Mouse (Mus musculus) liver, embryonic 15.5 days (tissue): Measurements from ENCODE around the gene Gm49673. TPM values are rescaled to one million over a fixed set of nuclear protein-coding genes. Genes with fewer than 3 reads are reported as not detected.
A peak's percentile ranks its signal among the peaks of the same experiment; 100 is the strongest.
"Not testable (repeated sequence)": the region's sequence is repeated elsewhere in the genome, so short reads cannot be mapped to it uniquely, and the experiment has no call there.

ENCODE experiments used
- ATAC-seq: fragments of 200-750 bp; cut with Nextera tagmentation; 2 replicates; pipeline ENCODE4 v1.8.0; 2017; ENCODE audit warnings: moderate number of reproducible peaks, mild to moderate bottlenecking, moderate library complexity; ENCODE audit not compliant: insufficient read depth
- H3K27ac ChIP-seq: fragments of 300-500 bp; sonication (generic); replicated peaks from 2 replicates; pipeline ENCODE4 v1.5.1; 2015; ENCODE audit warnings: mild to moderate bottlenecking, inconsistent platforms
- H3K27me3 ChIP-seq: fragments of 300-500 bp; sonication (generic); 2 replicates; pipeline ENCODE4 v1.6.1; 2015; ENCODE audit warnings: mild to moderate bottlenecking, inconsistent platforms
- H3K36me3 ChIP-seq: fragments of 300-500 bp; sonication (generic); replicated peaks from 2 replicates; pipeline ENCODE4 v1.6.1; 2015; ENCODE audit warnings: moderate library complexity, mild to moderate bottlenecking, inconsistent platforms
- H3K4me1 ChIP-seq: fragments of 300-500 bp; sonication (generic); replicated peaks from 2 replicates; pipeline ENCODE4 v1.6.1; 2015; ENCODE audit warnings: inconsistent platforms
- H3K4me2 ChIP-seq: fragments of 300-500 bp; sonication (generic); 2 replicates; pipeline ENCODE4 v1.6.1; 2015; ENCODE audit warnings: moderate library complexity, mild to moderate bottlenecking, inconsistent platforms
- H3K4me3 ChIP-seq: fragments of 300-500 bp; sonication (generic); replicated peaks from 2 replicates; pipeline ENCODE4 v1.5.1; 2015; ENCODE audit warnings: mild to moderate bottlenecking, inconsistent platforms
- H3K9ac ChIP-seq: fragments of 300-500 bp; sonication (generic); 2 replicates; pipeline ENCODE4 v1.6.1; 2015; ENCODE audit warnings: moderate library complexity, mild to moderate bottlenecking, inconsistent platforms
- H3K9me3 ChIP-seq: fragments of 300-500 bp; sonication (generic); replicated peaks from 2 replicates; pipeline ENCODE4 v1.6.1; 2016; ENCODE audit warnings: inconsistent platforms
- WGBS: fragments of 180-500 bp; shearing (Covaris S2); methylation state at CpG from one replicate; pipeline ENCODE4 v1.1.7; 2015; ENCODE audit warnings: mixed read lengths; ENCODE audit not compliant: insufficient replicate concordance; 5-methylcytosine and 5-hydroxymethylcytosine counted together
- polyA plus RNA-seq: library from polyadenylated mRNA; unstranded; fragments of >200 nt; fragmentation: Nextera tagmentation; extraction: Ambion mirVana; gene quantifications from 2 replicates; pipeline ENCODE4 v1.2.1, GENCODE M21; 2015

The Gm49673 gene
- polyA plus RNA-seq, 1 experiment from 2014 or later = not detected

GRCm38 (mm10) chr17:8165608-8165945 is 18.0 kb upstream of the Gm49673 start:
- Histone ChIP-seq H3K27ac (0 out of 2 replicates have a peak overlapping the region, but pooled peaks have one; percentile 59), H3K4me3 (peak overlapping the region; percentile 65), H3K4me2 (peak overlapping the region; percentile 56), H3K36me3 (peaks cover 19% of the 10 kb centered on the region), H3K9ac (peak overlapping the region; percentile 60; the same call in 1 of the 2 replicates)
- H3K9me3 ChIP-seq, H3K27me3 ChIP-seq, H3K4me1 ChIP-seq: not testable (repeated sequence)
- peak; percentile 42; the same call in 1 of the 2 replicates for ATAC-seq
- 0% methylated on average over 39 of the region's 42 CpGs for WGBS

DNA sequence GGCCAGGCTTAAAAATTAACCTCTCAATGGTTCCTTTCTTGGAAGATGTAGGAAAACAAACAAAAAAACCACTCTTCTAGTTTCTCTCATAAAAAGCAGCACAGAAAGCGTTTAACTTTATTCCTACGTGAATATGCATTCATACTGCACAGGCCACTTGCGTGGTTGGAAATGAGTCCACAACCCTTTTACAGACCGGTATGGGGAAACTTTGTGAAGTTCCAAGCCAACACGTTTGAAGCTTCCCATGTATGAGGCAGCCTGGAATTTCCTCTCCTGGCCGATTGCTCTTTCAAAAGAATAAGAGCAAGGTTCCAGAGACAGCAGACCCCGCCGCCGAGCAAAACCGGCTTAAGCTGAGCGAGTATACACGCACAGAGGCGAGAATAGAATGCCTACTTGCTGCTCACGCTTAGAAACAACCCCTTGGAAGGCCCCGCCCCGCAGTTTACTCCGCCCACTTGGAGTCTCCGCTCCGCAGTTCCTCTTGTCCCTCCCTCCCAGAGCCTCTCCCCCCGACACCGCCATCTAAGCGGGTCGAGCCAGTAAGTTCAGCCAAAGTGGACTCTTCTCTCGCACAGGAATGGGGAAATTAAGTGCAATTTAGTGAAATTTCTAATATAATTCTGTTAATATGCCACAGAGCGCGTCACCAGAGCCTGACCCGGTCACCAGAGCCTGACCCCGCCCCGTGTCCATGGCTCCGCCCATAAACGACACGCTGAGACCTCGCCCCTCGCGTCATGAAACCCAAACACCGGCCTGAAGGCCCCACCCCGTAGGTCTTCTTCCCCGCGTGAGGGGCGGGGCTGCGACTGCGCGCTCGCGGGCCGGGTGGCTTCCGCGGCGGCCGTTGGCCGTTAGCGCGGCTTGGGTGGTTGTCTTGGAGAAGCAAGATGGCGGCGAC is 17.4 kb upstream of the Gm49673 start, which contains the start of gene Fgfr1op:
TSS of gene Fgfr1op (plus strand) at position 801 of the 907 bp plus-strand sequence.
- Histone ChIP-seq H3K9ac (peak within 1 kb of the TSS; percentile 60; the same call in 1 of the 2 replicates), H3K4me3 (peak within 1 kb of the TSS; percentile 65), H3K36me3 (peaks cover 13% of the 10 kb centered on the region), H3K27ac (0 out of 2 replicates have a peak within 1 kb of the TSS, but pooled peaks have one; percentile 59), H3K4me2 (peak within 1 kb of the TSS; percentile 58)
- H3K4me1 ChIP-seq, H3K27me3 ChIP-seq, H3K9me3 ChIP-seq: not testable (repeated sequence)
- 1% methylated on average over 17 of the region's 55 CpGs for WGBS
- ATAC-seq = peak; percentile 97

DNA sequence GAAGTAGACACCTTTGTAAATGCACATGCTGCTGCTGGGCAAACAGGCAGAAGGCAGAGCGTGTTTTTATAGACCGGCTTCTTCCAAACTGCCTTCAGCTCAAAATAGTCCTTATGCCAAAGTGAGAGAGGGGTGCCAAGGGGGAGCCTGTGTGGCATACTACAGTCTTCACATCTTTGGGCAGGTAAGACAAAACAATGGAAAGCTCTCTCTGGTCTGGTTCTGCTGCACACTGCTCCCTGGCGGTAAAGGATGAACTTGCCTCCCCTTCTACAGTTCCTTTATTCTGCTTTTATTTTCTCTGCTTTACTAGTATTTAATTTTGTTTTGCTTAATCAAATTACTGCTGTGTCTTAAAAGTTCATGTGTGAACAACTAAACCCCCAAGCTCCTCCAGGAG is 13.4 kb upstream of the Gm49673 start:
- WGBS = 50% methylated on average over 3 of the region's 3 CpGs
- not testable (repeated sequence) for H3K4me3 ChIP-seq

GRCm38 (mm10) chr17:8158627-8159026 is 11.0 kb upstream of the Gm49673 start:
- H3K4me1 ChIP-seq, H3K36me3 ChIP-seq, H3K9me3 ChIP-seq, H3K27me3 ChIP-seq, H3K4me3 ChIP-seq, H3K4me2 ChIP-seq, H3K9ac ChIP-seq, H3K27ac ChIP-seq: not testable (repeated sequence)
- 0 out of 2 replicates have a peak, but pooled peaks have one; percentile 19 for ATAC-seq
- no CpG with 5 or more reads among the region's 1 CpGs for WGBS

More for the DNA sequence above, 13.4 kb upstream of the Gm49673 start:
- ATAC-seq, H3K27ac ChIP-seq, H3K36me3 ChIP-seq, H3K27me3 ChIP-seq, H3K4me2 ChIP-seq, H3K9me3 ChIP-seq, H3K4me1 ChIP-seq, H3K9ac ChIP-seq: not testable (repeated sequence)

- not testable (repeated sequence) for H3K4me2 ChIP-seq, H3K9ac ChIP-seq, H3K4me3 ChIP-seq, H3K36me3 ChIP-seq, H3K27ac ChIP-seq, H3K9me3 ChIP-seq, H3K27me3 ChIP-seq, H3K4me1 ChIP-seq, ATAC-seq
- 89% methylated on average over 1 of the region's 8 CpGs for WGBS
These were observed 8.4 kb upstream of the Gm49673 start for GRCm38 (mm10) chr17:8155982-8156381.

DNA sequence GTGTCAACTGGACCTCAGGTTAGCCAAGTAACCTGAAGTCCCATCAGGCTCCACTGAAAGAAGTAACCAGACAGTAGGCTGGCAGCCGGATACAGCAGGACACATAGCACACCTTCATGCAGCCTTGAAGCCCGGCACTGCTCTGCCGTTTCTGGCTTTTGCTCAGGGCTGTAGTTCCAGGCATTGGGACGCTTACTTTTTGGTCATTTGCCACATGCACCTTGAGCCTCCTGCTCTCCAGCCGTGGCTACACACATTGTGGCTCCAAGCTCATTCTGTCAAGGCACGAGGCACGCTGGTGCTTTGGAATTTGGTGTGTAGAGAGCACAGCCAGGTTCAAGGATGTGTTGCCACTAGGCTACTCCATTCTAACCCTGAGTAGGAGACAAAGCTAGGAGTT is 7.4 kb upstream of the Gm49673 start:
- ATAC-seq, H3K36me3 ChIP-seq, H3K9ac ChIP-seq, H3K9me3 ChIP-seq, H3K27ac ChIP-seq, H3K4me3 ChIP-seq, H3K27me3 ChIP-seq, H3K4me2 ChIP-seq, H3K4me1 ChIP-seq: not testable (repeated sequence)
- 69% methylated on average over 7 of the region's 7 CpGs for WGBS

- H3K9me3 ChIP-seq, H3K27me3 ChIP-seq, H3K27ac ChIP-seq, H3K36me3 ChIP-seq, H3K4me1 ChIP-seq: not testable (repeated sequence)
- WGBS = 22% methylated on average over 5 of the region's 5 CpGs
- H3K9ac ChIP-seq = peak overlapping the region; percentile 64; the same call in 1 of the 2 replicates
- peak overlapping the region; percentile 65 for H3K4me3 ChIP-seq
- peak overlapping the region; percentile 78 for H3K4me2 ChIP-seq
- ATAC-seq = peak; percentile 3; the same call in 1 of the 2 replicates
These were observed 657 bp downstream of the Gm49673 start for GRCm38 (mm10) chr17:8146931-8147330.

DNA sequence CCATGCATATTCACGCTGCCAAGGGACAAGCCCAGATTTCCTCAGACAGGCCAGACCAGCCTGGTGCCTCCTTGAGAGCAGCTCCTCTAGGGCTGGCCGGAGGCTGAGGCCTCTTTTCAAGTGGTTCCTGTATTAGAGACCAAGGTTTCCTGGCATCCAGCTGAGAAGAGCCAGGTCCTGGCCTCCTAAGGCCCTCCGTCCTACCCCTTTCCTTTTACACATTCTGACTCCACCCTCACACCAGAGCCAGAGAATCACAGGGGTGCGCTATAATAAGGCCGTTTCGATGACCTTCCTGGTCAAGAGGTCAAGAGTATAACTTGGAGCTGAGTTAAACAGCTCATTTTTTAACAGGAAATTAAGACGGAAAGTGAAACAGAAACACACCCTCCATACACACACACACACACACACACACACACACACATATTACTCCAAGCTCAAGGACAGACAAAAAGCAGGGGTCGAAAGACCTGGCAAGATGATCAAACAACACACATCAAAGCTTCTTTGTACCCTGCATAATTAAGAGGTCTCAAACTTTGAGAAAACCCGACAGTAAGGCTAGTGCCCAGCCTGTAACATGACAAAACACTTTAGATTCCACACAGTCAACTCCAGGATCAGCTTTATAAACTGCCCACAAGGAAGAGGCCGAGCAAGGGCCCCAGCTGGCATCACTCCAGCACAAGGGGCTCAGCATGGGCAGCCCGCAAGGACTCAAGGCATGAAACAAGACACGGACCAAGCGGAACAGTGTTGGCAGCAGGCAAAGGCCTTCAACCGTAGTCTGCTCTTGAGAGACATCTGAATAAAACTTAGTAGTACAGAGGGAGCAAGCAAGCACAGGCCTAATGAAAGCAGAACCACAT is 3.5 kb downstream of the Gm49673 start:
- WGBS = 60% methylated on average over 13 of the region's 14 CpGs
- not testable (repeated sequence) for H3K9me3 ChIP-seq, H3K36me3 ChIP-seq, H3K27ac ChIP-seq, H3K4me3 ChIP-seq, H3K4me2 ChIP-seq, H3K9ac ChIP-seq, ATAC-seq, H3K4me1 ChIP-seq, H3K27me3 ChIP-seq

DNA sequence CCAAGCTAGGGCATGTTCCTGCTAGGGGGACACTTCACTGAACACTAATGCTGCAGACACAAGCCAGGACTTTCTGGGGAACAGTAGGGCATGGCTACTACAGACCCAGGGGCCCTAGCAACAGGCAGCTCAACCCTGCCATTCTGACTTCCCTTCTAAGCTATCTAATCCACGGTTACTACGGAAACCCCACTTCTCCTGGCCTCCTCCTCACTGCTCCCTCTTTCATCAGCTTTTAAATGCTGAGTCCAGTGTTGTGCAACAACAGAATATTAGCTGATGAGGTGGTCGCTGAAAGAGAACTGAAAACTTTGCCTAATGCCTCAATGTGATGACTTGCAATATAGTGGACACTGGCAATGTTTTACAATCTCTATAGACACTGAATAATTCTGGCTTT is 7.4 kb downstream of the Gm49673 start:
- H3K4me1 ChIP-seq, H3K27ac ChIP-seq, H3K36me3 ChIP-seq, ATAC-seq, H3K9me3 ChIP-seq, H3K9ac ChIP-seq, H3K4me2 ChIP-seq, H3K27me3 ChIP-seq, H3K4me3 ChIP-seq: not testable (repeated sequence)
- 72% methylated on average over 3 of the region's 3 CpGs for WGBS

- not testable (repeated sequence) for H3K4me2 ChIP-seq, H3K27me3 ChIP-seq, H3K9me3 ChIP-seq, H3K36me3 ChIP-seq, H3K4me3 ChIP-seq, H3K27ac ChIP-seq, H3K9ac ChIP-seq, H3K4me1 ChIP-seq, ATAC-seq
- WGBS = 87% methylated on average over 5 of the region's 5 CpGs
These were observed 9.5 kb downstream of the Gm49673 start for GRCm38 (mm10) chr17:8138116-8138515.

GRCm38 (mm10) chr17:8130849-8131248 is 16.7 kb downstream of the Gm49673 start:
- H3K9ac ChIP-seq, H3K27me3 ChIP-seq, H3K4me2 ChIP-seq, H3K36me3 ChIP-seq, H3K27ac ChIP-seq, H3K4me3 ChIP-seq, H3K9me3 ChIP-seq, ATAC-seq, H3K4me1 ChIP-seq: not testable (repeated sequence)
- no CpG with 5 or more reads among the region's 6 CpGs for WGBS
